Mouse (Mus musculus) spleen, adult 2 months (tissue): ENCODE measurements around the gene 1110004F10Rik. TPM values are rescaled to one million over a fixed set of nuclear protein-coding genes. Genes with fewer than 3 reads are reported as not detected.
A peak's percentile ranks its signal among the peaks of the same experiment; 100 is the strongest.

ENCODE experiments used
- DNase-seq, 2 experiments: peaks; one replicate each; pipeline versions ENCODE4 v3.0.0 to v3.0.0-alpha.2; 2012 to 2021; ENCODE audit warnings: low spot score in 2 of 2, low read depth in 1 of 2
- H3K27ac ChIP-seq: fragments of 200-500 bp; 2 replicates; pipeline ENCODE4 v1.5.1; 2012; ENCODE audit warnings: low read length, inconsistent platforms; ENCODE audit not compliant: insufficient read depth
- H3K27me3 ChIP-seq: fragments of 200-500 bp; 2 replicates; pipeline ENCODE4 v1.6.1; 2012; ENCODE audit warnings: mild to moderate bottlenecking, moderate library complexity, low read length, inconsistent platforms; ENCODE audit not compliant: control insufficient read depth, insufficient read depth
- H3K36me3 ChIP-seq: fragments of 200-500 bp; 2 replicates; pipeline ENCODE4 v1.6.1; 2012; ENCODE audit warnings: mild to moderate bottlenecking, low read length, inconsistent platforms; ENCODE audit not compliant: control insufficient read depth, insufficient read depth
- H3K4me1 ChIP-seq: fragments of 200-500 bp; 2 replicates; pipeline ENCODE4 v1.6.1; 2011; ENCODE audit warnings: inconsistent platforms; ENCODE audit not compliant: control insufficient read depth, insufficient read depth, insufficient read length
- H3K4me3 ChIP-seq: fragments of 200-500 bp; 2 replicates; pipeline ENCODE4 v1.5.1; 2011; ENCODE audit warnings: mild to moderate bottlenecking, inconsistent platforms; ENCODE audit not compliant: insufficient read depth, insufficient read length; ENCODE audit errors: extremely low read depth
- CTCF ChIP-seq: fragments of 200-500 bp; IDR thresholded peaks from 2 replicates; pipeline ENCODE4 v1.5.1; 2011; ENCODE audit warnings: mild to moderate bottlenecking, inconsistent platforms; ENCODE audit not compliant: insufficient read depth, insufficient read length, insufficient replicate concordance; ENCODE audit errors: extremely low read depth
- POLR2A ChIP-seq: fragments of 200-500 bp; IDR thresholded peaks from 2 replicates; pipeline ENCODE4 v1.6.1; 2011; ENCODE audit warnings: low read depth, low read length, inconsistent platforms
- WGBS: fragments of 180-500 bp; shearing (Covaris S2); methylation state at CpG from one replicate; pipeline ENCODE4 v1.1.7; 2018; 5-methylcytosine and 5-hydroxymethylcytosine counted together
- polyA plus RNA-seq: library from polyadenylated mRNA; depleted of rRNA; stranded (reverse); fragments of >200 nt; gene quantifications from 2 replicates; pipeline ENCODE4 v1.2.3, GENCODE M21; 2012

The 1110004F10Rik gene
- polyA plus RNA-seq, 1 experiment, result 27.6 TPM

DNA sequence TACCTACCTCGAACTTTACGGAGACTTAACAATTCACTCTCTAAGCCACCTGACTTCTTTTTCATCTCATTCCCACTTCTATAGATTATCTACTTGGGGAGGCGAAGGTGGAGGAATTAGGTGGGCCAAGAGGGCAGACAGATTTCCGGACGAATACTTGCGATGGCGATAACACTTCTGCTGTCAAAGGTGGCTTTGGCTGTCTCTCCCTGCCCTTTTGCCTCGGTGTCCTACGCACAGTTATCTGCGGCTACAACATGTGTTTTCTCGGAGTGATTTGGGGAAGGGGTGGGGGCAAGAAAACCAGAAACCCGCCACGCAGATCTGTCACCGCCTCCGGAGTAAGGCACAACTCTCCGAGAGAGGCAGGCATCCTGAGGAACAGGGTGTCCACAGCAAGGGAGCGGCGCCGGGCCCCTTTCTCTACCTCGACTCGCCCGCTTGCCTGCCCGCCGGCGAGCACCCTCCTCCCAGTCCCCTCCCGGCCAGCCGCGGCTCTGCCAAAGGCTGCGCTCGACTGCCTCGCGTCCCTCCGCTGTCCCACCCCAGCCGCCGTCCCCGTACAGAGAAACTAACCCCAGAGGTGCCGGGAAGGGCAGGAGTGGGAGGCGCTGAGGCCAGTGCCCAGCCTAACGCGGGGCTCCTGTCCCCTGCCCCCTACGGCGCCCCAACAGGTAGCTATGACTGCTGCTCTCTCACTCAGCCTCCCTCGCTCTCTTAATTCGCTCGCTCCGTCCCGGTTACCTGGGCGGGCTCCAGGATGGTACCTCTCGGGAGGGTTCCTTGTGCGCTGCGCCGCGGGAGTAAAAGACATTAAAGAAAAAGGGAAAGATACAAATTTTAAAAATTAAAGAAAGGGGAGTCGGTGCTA, 5.6 kb upstream of the 1110004F10Rik start:
- H3K27me3 ChIP-seq, result peaks cover 27% of the 10 kb centered on the region
- no peak for DNase-seq
- no peak for TF ChIP-seq CTCF
- TF ChIP-seq POLR2A, result no peak

DNA sequence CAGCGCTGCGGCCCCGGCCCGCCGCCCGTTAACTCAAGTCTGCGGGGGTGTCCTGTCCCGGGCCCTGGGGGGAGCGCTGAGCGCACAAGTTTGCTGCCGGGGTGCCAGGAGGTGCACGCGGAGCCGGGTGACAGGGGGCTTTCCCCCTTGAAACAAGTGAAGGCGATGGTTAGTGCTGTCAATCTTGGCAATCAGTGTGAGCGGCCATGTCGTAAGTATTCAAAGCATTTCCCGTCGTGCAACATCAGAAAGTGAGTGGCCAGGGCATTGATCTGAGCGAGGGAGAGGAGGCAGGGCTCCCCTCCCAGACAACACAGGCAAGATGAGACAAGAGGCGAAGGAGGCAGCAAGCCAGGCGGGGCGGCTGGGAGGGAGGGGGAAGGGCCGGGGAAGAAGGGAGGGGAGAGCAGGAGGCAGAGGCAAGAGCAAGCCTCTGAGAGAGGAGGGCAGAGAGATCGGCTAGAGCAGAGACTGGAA, 4.9 kb upstream of the 1110004F10Rik start:
- peaks cover 8% of the 10 kb centered on the region for H3K4me1 ChIP-seq
- no peak for TF ChIP-seq CTCF
- TF ChIP-seq POLR2A, result no peak
- no peak for DNase-seq
- WGBS, result 2% methylated on average over 25 of the region's 25 CpGs
- H3K4me3 ChIP-seq, result peak overlapping the region; percentile 19; the same call in 1 of the 2 replicates
- H3K27ac ChIP-seq, result no peak overlapping the region
- H3K27me3 ChIP-seq, result peaks cover 30% of the 10 kb centered on the region
- H3K36me3 ChIP-seq, result no peaks in the 10 kb centered on the region

More for the DNA sequence above, 5.6 kb upstream of the 1110004F10Rik start:
- WGBS, result 2% methylated on average over 54 of the region's 54 CpGs
- Histone ChIP-seq H3K36me3 (no peaks in the 10 kb centered on the region), H3K4me1 (peaks cover 7% of the 10 kb centered on the region), H3K27ac (no peak overlapping the region), H3K4me3 (peak overlapping the region; percentile 19; the same call in 1 of the 2 replicates)

DNA sequence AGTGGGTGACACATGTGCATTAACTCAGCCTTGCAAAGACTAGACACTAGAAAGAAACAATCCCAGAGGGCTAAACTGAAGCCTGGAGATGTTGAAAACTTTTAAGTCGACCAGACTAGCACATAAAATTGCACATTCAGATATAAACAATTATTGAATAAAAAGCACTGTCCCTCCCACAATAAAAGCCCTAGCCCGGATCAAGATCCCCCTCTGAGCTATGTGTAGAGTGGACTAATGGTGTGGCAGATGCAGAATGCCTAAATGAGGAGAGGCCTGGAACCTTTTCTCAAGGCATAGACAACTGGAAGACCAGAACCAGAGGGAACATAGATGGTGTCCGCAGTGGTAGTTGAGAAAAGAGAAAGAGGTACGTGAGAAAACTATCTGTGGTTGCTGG, 3.7 kb upstream of the 1110004F10Rik start:
- TF ChIP-seq CTCF, result no peak
- no peak for TF ChIP-seq POLR2A
- peaks cover 35% of the 10 kb centered on the region for H3K27me3 ChIP-seq
- peaks cover 12% of the 10 kb centered on the region for H3K4me1 ChIP-seq
- no peaks in the 10 kb centered on the region for H3K36me3 ChIP-seq
- no peak for DNase-seq
- no peak overlapping the region for H3K4me3 ChIP-seq
- no peak overlapping the region for H3K27ac ChIP-seq
- 85% methylated on average over 4 of the region's 4 CpGs for WGBS

DNA sequence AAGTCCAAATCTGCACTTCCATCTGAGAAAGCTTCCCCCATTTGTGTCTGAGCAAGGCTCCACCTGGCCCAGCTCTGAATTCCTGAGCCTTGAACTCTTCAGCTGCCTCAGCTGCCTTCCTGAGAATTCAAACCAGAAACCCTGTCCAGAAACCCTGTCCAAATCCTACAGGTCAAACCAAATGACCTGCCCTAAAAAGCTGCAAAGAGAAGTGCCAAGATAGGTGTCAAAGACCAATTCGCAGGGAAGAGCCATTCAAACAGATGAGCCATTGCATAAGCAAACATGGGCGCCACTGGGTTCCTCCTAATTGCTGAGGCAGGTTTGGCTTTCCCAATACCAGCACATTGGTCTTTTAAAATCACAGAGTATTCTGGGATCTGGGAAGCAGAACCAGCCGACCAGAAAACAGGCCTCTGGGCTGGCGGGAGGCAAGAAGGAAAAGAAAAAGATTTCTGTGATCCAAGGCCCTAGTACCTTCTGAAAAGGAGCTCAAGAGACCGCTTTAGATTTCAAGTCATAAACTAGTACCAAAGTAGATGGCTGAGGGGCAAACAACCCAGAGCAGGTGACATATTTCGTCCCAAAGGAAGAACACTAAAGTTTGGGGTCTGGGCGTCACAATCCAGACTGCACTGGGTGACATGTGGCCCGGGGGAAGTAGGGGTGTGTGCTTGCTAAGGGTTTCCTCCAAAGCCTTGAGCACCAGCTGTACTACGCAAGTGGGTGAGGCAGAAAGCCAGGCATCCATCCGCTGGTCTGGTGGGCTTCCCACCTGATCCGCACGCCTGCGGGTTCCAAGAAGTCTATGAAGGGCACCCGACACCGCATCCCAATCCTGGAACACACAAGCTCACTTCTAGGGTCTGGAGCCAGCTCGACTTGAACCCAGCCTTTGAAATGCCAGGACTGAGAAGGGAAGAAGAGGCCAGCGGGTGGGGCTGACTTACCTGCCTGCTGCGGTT, 2.3 kb upstream of the 1110004F10Rik start:
- Histone ChIP-seq H3K36me3 (no peaks in the 10 kb centered on the region), H3K4me1 (peaks cover 10% of the 10 kb centered on the region), H3K27me3 (peaks cover 24% of the 10 kb centered on the region), H3K27ac (no peak overlapping the region), H3K4me3 (no peak overlapping the region)
- WGBS, result 61% methylated on average over 18 of the region's 18 CpGs
- TF ChIP-seq POLR2A (no peak), CTCF (no peak)
- no peak for DNase-seq

DNA sequence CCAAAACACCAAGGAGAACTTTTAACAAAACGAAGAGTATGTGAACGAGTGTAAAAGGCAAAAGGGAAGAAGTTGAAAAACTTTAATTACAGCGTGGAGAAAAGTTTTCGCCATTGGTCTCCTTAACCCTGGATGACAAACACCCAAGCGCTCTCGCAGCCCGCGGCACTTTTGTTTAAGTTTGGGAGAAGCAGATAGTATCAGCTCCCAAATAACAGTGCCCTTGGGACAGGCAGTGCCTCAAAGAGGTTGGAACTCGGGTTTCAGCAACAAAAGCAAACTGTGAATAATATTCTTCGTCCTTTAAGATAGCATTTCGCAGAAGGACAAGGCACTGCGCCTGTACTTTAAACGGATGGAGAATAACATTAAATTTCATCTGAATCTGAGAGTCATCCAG, 1.2 kb upstream of the 1110004F10Rik start:
- no peak for DNase-seq
- WGBS, result 7% methylated on average over 13 of the region's 13 CpGs
- no peaks in the 10 kb centered on the region for H3K36me3 ChIP-seq
- H3K27me3 ChIP-seq, result peaks cover 21% of the 10 kb centered on the region
- TF ChIP-seq POLR2A (no peak), CTCF (no peak)
- no peak overlapping the region for H3K27ac ChIP-seq
- peaks cover 9% of the 10 kb centered on the region for H3K4me1 ChIP-seq
- no peak overlapping the region for H3K4me3 ChIP-seq

DNA sequence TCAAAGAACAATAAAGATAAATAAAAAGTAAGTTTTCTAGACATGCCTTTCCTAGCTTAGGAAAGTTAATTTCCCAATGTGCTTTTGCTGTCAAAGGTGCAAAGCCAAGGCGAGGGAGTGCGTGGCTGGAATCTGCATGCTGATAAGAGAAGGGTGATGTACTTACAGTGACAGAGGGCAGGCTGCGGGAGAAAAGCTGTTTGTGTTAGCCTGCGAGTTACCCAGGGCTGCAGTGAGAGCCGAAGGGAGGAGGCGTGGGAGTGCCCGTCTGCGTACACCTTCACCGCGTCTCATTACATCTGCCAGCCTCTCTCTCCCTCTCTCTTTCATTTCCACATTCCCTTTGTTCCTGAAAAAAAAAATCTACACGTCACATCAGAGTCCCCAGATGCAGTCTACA, 686 bp upstream of the 1110004F10Rik start, which contains the start of gene Sox6:
Gene Sox6 (minus strand): TSS at position 286 of the 400 bp plus-strand sequence.
- Histone ChIP-seq H3K36me3 (no peaks in the 10 kb centered on the region), H3K4me1 (peaks cover 8% of the 10 kb centered on the region), H3K27ac (no peak within 1 kb of the TSS), H3K27me3 (peaks cover 20% of the 10 kb centered on the region), H3K4me3 (peak within 1 kb of the TSS; percentile 46)
- WGBS, result 9% methylated on average over 11 of the region's 11 CpGs
- no peak for DNase-seq
- no peak for TF ChIP-seq CTCF
- no peak for TF ChIP-seq POLR2A
